Mouse (Mus musculus): ENCODE measurements around the gene Hapln2. TPM values are rescaled to one million over a fixed set of nuclear protein-coding genes. Genes with fewer than 3 reads are reported as not detected.

Hapln2 gene
- polyA plus RNA-seq, 1 experiment from 2014 or later = not detected

DNA sequence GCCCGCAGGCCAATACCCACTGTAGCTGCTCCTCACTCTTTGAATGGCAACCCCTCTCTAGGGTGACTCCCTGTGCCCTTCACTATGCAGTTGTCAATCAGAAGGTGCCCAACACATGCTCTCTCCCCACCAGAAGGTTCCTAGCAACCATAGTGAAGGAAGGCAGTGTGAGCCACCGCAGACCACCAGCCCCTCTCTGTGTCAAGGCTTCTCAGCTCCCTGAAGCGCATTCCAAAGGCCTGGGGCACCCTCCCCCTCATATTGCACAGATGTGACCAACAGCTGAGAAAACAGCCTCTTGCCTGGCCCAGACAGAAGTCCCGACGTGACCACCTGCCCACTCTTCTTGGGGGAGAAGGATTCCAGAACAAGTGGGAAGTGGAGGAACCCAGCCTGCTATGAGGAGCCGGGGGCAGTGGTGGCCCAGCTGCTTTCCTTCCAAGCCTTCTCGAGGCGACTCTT, 55.1 kb downstream of the Hapln2 start:
- H3K36me3 ChIP-seq (replicated peaks) = peaks cover 20% of the 10 kb centered on the region
- H3K27me3 ChIP-seq = no peaks in the 10 kb centered on the region
- 4% methylated on average over 8 of the region's 8 CpGs for WGBS
- peaks cover 57% of the 10 kb centered on the region for H3K4me1 ChIP-seq
- H3K4me3 ChIP-seq (replicated peaks) = peak overlapping the region; percentile 75
- H3K4me2 ChIP-seq = peak overlapping the region; percentile 83
- no peak for ATAC-seq (ENCODE audit: low FRiP score)
- H3K9me3 ChIP-seq = no peaks in the 10 kb centered on the region
- H3K27ac ChIP-seq = peak overlapping the region; percentile 94
- peak overlapping the region; percentile 92 for H3K9ac ChIP-seq

Other genes starting within 250 kb of the Hapln2 start
- gene Ntrk1, start 232.4 kb downstream of the Hapln2 start, polyA plus RNA-seq (2016; fragmentation: Nextera tagmentation; extraction: Ambion mirVana) = 1.1 and 1.4 TPM in 2 replicates
- 0.65 and 1.0 TPM in 2 replicates for gene Insrr, start 230.6 kb downstream of the Hapln2 start, polyA plus RNA-seq (2016; fragmentation: Nextera tagmentation; extraction: Ambion mirVana)
- gene Pear1, start 203.3 kb downstream of the Hapln2 start, polyA plus RNA-seq (2016; fragmentation: Nextera tagmentation; extraction: Ambion mirVana) = 5.7 and 6.8 TPM in 2 replicates
- not detected in 2 replicates for gene Sh2d2a, start 180.8 kb downstream of the Hapln2 start, polyA plus RNA-seq (2016; fragmentation: Nextera tagmentation; extraction: Ambion mirVana)
- gene Prcc, start 142.0 kb downstream of the Hapln2 start, polyA plus RNA-seq (2016; fragmentation: Nextera tagmentation; extraction: Ambion mirVana) = 15.8 and 15.9 TPM in 2 replicates
- gene Hdgf, start 121.3 kb downstream of the Hapln2 start, polyA plus RNA-seq (2016; fragmentation: Nextera tagmentation; extraction: Ambion mirVana) = 251 and 295 TPM in 2 replicates
- 75.8 and 86.1 TPM in 2 replicates for gene Mrpl24, start 108.1 kb downstream of the Hapln2 start, polyA plus RNA-seq (2016; fragmentation: Nextera tagmentation; extraction: Ambion mirVana)
- gene Isg20l2, start 97.3 kb downstream of the Hapln2 start, polyA plus RNA-seq (2016; fragmentation: Nextera tagmentation; extraction: Ambion mirVana) = 80.5 and 88.2 TPM in 2 replicates
- 20.5 and 23.7 TPM in 2 replicates for gene Rrnad1, start 96.9 kb downstream of the Hapln2 start, polyA plus RNA-seq (2016; fragmentation: Nextera tagmentation; extraction: Ambion mirVana)
- gene Crabp2, start 78.9 kb downstream of the Hapln2 start, polyA plus RNA-seq (2016; fragmentation: Nextera tagmentation; extraction: Ambion mirVana) = 246 TPM in 2 replicates
- 148 and 162 TPM in 2 replicates for gene Nes, start 56.5 kb downstream of the Hapln2 start, polyA plus RNA-seq (2016; fragmentation: Nextera tagmentation; extraction: Ambion mirVana)
- 1.7 and 3.6 TPM in 2 replicates for gene Bcan, start 27.4 kb downstream of the Hapln2 start, polyA plus RNA-seq (2016; fragmentation: Nextera tagmentation; extraction: Ambion mirVana)
- 31.4 and 32.0 TPM in 2 replicates for gene Gpatch4, start 15.5 kb upstream of the Hapln2 start, polyA plus RNA-seq (2016; fragmentation: Nextera tagmentation; extraction: Ambion mirVana)
- 121 and 132 TPM in 2 replicates for gene Naxe, start 30.9 kb upstream of the Hapln2 start, polyA plus RNA-seq (2016; fragmentation: Nextera tagmentation; extraction: Ambion mirVana)
- gene Ttc24, start 50.7 kb upstream of the Hapln2 start, polyA plus RNA-seq (2016; fragmentation: Nextera tagmentation; extraction: Ambion mirVana) = 0.08 and 0.14 TPM in 2 replicates
- 24.9 and 27.3 TPM in 2 replicates for gene Iqgap3, start 54.4 kb upstream of the Hapln2 start, polyA plus RNA-seq (2016; fragmentation: Nextera tagmentation; extraction: Ambion mirVana)
- gene Mef2d, start 114.8 kb upstream of the Hapln2 start, polyA plus RNA-seq (2016; fragmentation: Nextera tagmentation; extraction: Ambion mirVana) = 17.7 and 20.3 TPM in 2 replicates
- gene Rhbg, start 227.1 kb upstream of the Hapln2 start, polyA plus RNA-seq (2016; fragmentation: Nextera tagmentation; extraction: Ambion mirVana) = 0.28 TPM in 1 of 2 replicates, not detected in the other